Mouse (Mus musculus): ENCODE measurements around the gene Elmod3. TPM values are rescaled to one million over a fixed set of nuclear protein-coding genes. Genes with fewer than 3 reads are reported as not detected.
A peak's percentile ranks its signal among the peaks of the same experiment; 100 is the strongest.

Gene Elmod3
- total RNA-seq, 2 experiments from 2014 or later, result 13.3 to 15.8 TPM

DNA sequence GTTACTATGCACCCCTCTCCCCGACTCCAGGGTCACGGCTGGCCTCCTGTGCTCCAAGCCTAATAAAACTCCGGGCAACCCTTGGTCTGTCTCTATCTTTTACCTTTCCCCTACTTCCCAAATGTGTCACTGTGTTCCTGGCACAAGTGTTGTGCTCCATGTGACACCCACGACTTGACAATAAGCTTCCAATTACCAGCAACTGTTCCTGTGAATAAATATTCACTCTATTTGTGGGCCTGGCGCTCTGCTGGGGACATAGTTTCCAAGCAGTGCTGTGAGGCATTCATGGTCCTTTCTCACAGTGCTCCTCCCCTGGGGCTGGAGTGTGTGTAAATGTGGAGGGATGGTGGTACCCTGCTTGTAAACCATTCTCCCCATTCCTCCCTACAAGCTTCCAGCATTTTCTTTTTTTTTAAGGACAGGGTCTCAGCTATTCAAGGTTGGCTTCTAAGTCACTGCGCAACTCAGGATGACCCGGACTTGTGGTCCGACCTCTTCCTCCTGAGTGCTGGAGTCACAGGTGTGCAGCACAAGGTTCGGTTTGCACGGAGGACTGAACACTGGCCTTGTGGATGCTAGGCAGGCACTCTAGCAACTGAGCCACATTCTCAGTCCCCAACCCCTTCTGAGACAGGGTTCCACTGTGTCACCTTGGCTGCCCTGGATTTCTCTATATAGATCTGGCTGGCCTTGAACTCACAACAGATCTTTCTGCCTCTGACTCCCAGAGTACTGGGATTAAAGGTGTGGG is 27.4 kb downstream of the Elmod3 start:
- DNase-seq, result no peak

DNA sequence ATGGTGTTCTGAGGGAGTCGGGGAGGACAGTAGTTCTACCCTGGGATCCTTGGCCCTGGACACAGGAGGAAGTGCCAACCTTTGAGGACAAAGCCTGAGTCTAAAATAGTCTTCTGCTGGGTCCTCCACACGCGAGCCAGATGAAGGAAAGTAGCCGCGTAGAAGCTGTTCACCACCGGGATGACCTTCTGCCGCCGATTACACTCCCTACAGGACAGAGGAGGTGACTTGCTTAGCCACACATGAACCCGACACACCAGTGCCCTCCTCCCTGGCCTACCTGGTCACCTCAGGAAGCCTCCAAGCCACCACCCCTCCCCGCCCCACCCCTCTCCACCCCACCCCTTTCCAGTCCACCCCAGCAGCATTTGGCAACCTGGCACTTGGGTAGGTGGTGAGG is 29.5 kb downstream of the Elmod3 start:
- no peak for DNase-seq

DNA sequence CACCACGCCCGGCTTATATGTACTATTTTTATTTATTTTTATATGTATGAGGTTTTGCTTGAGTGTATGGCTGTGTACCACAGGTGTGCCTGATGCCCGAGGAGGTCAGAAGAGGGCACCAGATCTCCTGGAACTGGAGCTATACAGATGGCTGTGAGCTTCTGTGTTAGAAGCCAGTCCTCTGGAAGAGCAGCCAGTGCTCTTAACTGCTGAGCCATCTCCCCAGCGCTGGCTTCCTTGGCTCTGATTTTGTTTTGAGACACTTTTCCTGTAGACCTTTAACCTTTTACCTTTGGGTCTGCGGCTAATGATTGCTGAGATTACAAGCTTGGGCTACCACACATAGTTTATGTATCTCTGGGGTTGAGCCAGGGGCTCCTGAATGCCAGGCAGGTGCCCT is 30.7 kb downstream of the Elmod3 start:
- no peak for DNase-seq

DNA sequence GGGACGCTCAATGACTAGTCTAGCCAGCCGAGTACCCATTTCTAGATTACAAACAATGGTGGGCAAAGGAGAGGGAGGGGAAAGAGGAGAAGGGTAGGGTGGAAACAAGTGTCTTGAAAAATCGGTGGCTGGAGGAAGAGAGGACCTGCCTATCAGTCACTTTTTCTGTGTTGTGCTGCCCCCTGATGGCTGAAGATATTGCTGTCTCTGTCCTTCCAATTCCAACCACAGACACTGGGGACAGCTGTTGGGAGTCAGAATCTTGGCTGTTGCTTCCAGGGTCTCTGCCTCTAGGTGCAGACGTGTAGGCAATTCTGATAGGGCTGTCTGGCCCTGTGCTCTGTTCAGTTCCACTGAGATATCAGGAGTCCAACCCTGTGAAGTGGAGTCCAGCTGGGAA is 32.2 kb downstream of the Elmod3 start:
- peak; percentile 92 for DNase-seq

DNA sequence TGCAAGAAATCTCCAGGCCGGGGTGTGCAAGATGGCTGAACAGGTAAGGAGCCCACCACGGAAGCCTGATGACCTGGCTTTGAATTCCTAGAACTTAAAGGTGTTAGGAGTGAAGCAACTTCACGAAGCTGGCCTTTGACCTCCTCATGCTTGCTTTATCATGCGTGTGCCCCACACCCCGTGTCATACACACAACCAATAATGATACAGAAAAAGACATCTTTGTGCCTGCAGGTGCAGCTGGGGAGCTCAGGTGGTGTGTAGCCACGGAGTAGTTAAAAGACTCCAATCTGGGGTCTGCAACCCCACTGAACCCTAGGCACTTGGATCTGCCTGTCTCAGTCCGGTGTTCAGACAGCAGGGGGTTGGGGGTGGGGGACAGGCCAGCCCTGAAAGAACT is 32.7 kb downstream of the Elmod3 start:
- no peak for DNase-seq

DNA sequence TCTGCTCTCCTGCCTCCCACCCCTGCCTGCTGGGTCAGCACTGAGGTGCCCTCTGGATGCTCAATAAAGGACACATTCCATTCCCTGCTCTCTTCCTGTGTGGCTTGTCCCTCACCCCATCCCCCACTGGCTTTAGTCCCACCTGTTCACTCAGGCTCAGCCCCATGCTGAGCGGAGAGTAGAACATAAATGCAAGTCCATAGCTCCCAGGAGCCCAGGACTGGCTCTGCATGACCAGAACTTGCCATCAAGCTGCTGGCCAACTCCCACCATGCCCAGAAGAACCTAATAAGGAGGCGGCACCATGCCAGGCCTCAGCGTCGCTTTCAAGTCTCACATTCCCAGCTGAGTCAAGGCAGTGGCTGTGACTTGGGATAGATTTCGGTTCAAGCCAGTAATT is 35.3 kb downstream of the Elmod3 start:
- DNase-seq, result no peak

DNA sequence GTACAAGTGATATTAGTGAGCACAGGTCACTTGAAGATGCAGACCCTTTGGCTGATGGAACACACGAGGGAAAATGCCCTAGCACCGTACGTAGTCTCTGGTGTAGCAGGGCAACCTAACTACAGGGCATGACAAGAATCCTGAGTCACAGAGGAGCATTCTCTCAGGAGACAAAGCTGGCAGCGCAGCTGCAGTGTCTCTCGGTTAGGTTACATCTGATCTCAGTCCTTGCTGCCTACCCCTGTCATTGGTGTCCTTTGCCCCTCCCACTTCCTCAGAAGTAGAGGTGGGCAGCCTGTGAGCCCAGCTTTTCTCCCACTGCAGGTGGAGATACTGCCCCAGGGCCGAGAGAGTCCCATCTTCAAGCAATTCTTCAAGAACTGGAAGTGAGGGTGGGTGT is 35.7 kb downstream of the Elmod3 start:
- DNase-seq, result no peak

DNA sequence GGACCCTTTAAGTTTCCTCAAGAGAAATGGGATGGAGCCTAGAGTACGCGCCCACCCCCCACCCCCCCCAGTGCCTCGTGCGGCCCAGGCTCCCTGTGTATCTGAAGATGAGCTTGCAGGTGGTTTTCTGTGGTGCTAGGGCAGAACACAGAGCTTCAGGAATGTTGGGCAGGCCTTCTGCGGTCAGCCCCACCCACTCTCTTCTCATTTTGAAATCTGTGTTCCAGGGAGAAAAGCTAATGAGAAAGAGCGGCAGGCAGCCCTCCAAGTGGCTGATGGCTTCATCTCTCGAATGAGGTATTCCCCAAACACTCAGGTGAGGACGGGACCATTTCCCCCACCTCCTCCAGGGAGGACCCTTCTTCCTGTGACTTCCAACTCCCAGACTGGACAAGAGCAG is 37.4 kb downstream of the Elmod3 start:
- DNase-seq, result no peak

DNA sequence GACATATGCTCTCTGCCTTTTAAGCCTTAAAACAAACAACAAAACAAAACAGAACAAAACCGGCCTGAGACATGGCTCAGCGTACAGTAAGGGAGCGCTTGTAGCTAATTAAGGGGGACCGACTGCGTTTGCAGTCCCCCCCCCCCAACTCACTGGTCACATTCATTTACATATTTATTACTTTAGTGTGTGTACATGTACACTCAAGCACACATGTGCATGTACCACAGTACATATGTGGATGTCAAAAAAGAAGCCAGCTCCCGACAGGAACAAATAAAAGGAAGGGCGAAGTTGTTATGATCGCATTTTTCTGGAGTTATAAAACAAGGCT is 45.2 kb downstream of the Elmod3 start:
- DNase-seq, result no peak

DNA sequence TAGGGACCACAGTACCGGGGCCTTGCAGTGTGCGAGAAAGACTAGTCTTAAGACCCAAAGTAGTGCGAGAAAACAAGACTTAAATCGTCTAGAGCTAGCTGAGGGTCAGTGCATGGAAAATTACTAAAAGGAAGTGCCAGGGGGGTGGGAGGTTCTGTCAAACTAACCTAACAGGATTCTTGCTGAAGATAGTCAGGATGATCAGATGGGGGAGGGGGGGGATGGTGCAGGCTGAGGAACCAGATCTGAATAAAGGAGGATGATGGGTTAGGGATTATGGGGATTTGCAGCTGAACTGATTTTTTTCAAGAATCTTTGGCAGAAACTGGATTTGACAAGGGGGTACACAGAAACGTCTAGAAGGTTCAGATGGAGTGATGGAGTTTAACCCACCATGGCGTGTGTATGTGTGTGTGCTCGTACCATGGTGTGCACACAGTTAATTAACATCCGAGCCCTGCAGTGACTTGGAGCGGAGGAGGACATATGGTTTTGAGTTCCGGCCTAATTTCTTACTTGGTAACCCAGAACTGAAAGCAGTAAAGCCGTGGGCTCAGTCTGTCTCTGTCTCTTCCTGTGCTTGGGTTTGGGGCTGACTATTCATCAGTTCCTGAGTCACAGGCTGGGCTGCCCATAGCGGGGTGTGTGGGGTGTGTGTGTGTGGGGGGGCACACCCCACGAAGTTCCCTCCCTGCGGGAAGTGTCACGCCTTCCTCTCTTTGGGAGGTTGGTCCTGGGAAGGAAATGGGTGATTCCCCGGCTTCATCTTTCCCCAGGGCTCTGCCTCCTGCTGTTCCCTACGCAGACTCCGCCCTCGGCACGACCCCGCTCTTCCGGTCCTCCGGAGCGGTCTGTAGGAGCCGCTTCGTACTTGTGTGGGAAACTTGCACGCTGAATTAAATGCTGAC is 45.8 kb downstream of the Elmod3 start:
- peak; percentile 75 for DNase-seq

DNA sequence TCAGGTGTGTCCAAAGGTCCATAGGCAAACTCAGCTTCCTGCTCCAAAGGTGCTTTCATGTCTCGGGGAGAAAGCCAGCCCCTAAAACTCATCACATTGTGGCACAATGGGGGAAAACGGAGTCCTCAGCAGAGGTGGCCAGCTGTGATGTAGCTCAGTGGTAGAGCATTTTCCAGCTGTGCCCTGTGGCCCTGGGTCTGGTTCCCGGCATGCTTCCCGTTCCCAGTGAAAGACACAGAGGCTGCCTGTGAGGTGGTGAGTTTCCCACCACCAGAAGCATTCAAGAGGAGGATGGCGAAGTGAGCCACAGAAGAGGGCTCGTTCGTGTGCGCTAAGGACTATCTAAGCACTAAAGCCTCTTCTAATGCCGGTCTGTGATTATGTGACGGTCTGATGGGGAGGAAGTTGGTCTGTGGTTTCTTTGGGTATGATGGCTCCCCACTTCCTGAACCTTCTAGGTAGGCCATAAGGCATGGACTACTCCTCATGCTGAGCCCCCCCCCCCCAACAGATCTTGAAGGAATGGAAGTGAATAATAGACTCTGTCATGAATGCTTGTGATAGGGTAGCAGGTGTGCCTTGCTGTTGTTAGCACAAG is 47.6 kb downstream of the Elmod3 start:
- DNase-seq, result no peak

DNA sequence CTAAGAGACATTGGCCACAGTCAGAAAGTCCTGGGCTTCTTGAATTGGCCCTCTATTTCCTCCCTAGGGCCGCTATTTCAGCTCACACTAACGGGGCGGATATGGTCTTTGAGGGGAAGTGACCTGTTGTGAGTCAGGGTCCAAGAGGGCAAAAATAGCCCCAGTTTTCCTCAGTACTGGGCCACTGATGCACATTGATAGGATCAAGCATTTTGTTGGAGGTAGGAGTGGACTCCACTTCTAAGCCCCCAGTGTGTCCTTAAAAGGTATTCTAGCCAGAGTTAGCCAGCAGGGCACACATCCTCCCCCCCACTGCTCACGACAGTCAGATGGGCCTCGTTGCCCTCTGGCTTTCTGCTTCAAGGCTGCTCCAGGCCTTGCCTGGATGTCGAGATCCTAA is 48.2 kb downstream of the Elmod3 start:
- no peak for DNase-seq

DNA sequence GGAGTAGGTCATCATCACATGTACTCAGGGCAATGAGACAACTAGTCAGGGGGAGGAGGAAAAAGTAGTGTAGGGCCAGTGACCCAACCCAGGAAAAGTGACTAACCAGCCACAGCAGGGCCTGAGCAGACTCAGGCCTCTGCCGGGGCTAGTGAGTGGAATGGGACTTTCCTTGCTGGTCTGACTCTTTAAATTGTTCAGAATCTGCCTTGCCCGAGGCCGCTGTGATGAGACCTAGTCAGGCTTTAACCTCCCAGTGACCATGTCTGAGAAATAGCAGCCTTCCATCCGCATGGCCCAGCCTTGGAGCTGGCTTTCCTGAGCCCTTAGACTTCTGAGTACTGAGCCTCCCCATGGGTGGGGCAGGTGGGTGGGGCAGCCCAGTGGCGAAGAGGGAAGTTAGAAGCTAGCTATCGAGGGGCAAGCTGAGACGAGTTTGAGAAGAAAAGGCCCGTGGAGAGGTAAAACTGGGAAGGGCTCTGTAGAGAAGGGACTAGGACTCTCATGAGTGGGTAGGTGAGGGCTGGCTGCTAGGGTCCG is 49.1 kb downstream of the Elmod3 start:
- no peak for DNase-seq

DNA sequence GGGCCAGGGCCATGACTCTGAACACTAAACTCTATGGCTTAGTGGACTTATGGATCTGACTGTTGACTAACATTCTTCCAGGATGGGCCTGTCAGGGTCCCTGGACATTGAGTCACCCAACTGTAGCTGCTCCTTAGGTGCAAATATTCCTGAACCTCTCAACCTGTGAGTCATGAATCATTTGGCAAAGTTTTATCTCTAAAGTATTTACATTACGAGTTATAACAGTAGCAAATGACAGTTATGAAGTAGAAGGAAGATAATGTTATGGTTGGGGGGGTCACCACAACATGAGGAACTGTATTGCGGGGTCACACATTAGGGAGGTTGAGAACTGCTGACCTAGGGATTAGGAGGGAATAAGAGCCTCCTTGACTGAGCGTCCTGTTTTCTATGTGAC is 50.4 kb downstream of the Elmod3 start:
- DNase-seq, result no peak

DNA sequence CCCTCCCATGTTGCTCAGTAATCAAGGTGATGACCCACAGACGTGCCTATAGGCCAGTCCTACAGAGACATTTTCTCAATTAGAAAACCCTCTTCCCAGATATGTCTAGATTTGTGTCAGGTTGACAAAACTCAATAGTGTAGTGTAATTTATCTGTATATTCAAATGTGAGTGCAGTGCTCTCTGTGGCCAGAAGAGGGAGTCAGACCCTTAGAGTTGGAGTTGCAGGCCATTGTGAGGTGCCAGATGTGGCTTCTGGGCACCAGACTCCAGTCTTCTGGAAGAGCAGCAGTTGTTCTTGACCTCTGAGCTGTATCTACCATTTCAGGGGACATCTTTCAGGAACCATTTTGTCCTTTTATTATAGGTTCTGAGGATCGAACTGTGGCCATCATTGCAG is 51.1 kb downstream of the Elmod3 start:
- DNase-seq, result no peak

DNA sequence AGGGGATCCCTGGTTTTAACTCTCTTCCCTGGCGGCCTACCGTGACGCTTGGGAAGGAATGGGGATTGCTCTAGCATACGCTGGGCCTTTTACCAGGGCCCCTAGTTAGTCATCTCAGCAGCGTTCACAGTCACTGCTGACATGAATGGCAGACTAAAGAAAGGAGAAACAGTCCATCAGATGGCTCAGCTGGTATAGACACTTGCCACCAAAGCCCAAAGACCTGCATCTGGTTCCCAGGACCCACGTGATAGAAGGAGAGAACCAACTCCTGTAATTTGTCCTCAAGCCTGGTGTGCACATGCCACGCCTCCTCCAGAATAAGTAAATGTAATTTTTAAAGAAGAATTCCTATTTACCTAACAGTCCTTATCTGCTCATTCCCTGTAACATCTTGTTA is 52.8 kb downstream of the Elmod3 start:
- no peak for DNase-seq

DNA sequence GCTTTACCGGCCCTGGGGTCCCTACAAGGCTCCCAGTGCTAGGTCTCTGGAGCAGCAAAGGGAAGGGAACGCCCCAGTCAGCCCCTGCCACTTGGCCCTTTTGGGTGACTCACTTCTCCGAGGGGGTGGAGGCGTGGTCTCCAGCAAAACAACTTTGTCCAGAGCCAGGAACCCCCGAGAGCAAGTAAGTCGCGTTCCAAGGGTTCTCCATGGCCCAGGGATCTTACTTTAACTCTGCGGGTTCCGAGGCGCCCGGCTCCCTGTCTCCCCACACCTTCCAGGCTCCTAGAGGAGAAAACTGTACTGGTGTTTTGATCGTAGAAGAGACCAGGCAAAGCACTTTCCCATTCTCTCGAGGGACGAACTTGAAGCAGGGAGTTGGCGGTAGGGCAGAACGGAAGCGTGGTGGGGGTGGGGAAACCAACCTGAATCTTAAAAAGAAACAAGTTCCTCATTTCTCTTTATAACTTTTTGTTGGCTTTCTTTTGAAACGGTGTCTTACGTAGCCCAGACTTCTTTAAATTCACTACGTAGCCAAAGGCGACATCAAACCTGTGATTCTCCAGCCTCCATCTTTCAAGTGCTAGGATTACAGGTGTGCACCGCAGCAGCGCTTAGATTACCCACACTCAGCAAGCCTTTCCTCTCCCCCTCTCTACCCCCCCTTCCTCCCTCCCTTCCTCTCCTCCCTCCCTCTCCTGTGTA is 53.8 kb downstream of the Elmod3 start, which contains the start of gene Capg:
Gene Capg (plus strand): TSS at position 109 of the 705 bp plus-strand sequence.
- peak; percentile 77 for DNase-seq

DNA sequence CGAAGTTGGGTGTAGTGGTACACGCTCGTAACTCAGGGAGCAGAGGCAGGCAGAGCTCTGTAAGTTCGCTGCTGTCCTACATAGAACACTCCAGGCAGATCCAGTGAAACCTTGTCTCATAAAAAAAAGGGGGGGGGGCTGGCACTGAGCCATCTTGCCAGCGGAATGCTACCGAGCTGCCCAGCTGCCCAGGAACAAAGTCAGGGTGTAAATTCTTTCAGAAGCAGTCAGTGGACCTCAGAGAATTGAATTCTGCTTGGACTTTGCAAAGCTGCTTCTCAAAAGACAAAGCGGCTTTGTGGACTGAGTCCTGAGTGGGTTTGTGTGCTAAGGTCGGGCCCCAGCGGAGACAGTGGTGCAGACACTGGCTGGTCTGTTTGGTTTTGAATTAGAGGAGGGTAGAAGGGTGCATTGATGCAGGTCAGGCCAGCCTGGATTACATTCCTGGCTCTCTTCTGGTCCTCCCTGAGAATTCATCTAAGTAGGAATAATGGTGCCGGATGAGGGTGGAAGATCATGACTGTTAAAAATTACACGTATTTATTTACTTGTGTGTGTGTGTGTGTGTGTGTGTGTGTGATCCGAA is 54.9 kb downstream of the Elmod3 start:
- no peak for DNase-seq

DNA sequence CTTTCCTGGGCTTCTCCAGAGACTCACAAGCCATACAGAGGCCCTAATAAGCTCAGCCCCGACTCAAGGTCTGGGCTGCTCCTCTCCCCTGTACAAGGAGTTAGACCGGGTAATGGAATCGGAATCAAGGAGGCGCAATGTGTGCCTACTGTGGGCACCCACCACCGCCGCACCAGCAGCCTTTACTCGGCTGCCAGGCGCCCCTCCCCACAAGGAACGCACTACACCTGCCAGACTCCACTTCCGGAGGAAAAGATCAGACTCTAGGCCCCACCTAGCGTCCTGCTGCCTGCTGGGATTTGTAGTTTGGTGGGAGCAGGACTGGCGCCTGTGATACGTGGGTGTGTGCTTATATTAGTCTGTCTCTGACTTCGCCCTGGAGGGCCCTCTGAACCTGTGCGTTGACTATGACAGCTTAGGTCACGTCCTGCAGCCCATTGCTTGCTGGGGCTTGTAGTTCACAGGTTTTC is 59.6 kb downstream of the Elmod3 start:
- peak; percentile 87 for DNase-seq

DNA sequence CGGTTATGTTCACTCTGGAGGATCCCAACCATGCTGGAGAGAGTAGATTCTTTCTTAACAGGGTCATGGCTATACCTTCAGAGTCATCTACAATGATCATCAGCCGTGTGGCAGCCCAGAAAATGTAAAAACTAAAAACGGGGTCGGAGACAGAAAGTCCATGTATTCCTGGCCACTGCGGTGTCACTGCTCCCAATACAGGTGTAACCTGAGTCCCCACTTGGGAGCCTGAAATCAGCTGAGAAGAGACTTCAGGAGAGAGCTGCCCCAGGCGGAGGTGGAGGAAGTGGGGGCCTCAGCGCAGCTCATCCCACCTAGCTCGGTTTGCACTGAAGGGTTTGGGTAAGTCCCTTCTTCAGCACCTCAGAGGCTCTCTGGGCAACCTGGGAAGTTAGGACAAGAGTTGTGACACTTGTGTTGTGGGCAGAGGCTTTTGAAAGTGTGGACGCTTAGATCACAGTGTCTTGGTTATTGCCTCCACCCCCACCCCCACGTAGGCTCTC is 60.2 kb downstream of the Elmod3 start:
- no peak for DNase-seq

DNA sequence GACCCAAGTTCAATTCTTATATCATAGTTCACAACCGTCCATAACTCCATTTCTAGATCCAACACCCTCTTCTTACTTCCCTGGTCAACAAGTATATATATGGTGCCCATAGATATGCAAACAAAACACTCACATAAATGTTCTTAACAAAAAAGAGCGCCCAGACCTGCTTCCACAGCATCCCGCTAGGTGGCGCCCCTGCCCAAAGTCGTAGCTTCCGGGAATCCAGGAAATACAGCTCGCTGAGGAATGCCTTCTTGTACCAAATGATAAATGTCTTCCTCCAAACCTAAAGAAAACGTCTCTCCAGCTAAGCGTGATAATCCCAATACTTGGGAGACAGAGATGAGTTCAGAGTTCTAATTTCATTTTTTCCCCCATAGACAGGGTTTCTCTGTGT is 63.0 kb downstream of the Elmod3 start:
- peak; percentile 92 for DNase-seq

All from adrenal gland, postnatal 10 days (tissue).